Mouse (Mus musculus) kidney, embryonic 15.5 days (tissue): ENCODE data around the gene Slc25a12. TPM values are rescaled to one million over a fixed set of nuclear protein-coding genes. Genes with fewer than 3 reads are reported as not detected.

Source experiments
- ATAC-seq: fragments of 200-750 bp; cut with Nextera tagmentation; replicated peaks from 2 replicates; pipeline ENCODE4 v1.8.0; 2017; ENCODE audit warnings: moderate TSS enrichment; ENCODE audit not compliant: low FRiP score
- H3K27ac ChIP-seq: fragments of 300-500 bp; sonication (generic); 2 replicates; pipeline ENCODE4 v1.5.1; 2015; ENCODE audit warnings: mild to moderate bottlenecking, inconsistent platforms
- H3K27me3 ChIP-seq: fragments of 300-500 bp; sonication (generic); 2 replicates; pipeline ENCODE4 v1.6.1; 2015; ENCODE audit warnings: inconsistent platforms
- H3K36me3 ChIP-seq: fragments of 300-500 bp; sonication (generic); 2 replicates; pipeline ENCODE4 v1.6.1; 2015; ENCODE audit warnings: inconsistent platforms
- H3K4me1 ChIP-seq: fragments of 300-500 bp; sonication (generic); 2 replicates; pipeline ENCODE4 v1.6.1; 2015; ENCODE audit warnings: inconsistent platforms
- H3K4me2 ChIP-seq: fragments of 300-500 bp; sonication (generic); 2 replicates; pipeline ENCODE4 v1.6.1; 2015; ENCODE audit warnings: moderate library complexity, mild to moderate bottlenecking, inconsistent platforms
- H3K4me3 ChIP-seq: fragments of 300-500 bp; sonication (generic); replicated peaks from 2 replicates; pipeline ENCODE4 v1.5.1; 2015; ENCODE audit warnings: mild to moderate bottlenecking, inconsistent platforms
- H3K9ac ChIP-seq: fragments of 300-500 bp; sonication (generic); 2 replicates; pipeline ENCODE4 v1.6.1; 2015; ENCODE audit warnings: mild to moderate bottlenecking, inconsistent platforms
- H3K9me3 ChIP-seq: fragments of 300-500 bp; sonication (generic); replicated peaks from 2 replicates; pipeline ENCODE4 v1.6.1; 2016; ENCODE audit warnings: inconsistent platforms
- WGBS: fragments of 180-500 bp; shearing (Covaris S2); methylation state at CpG from one replicate; pipeline ENCODE4 v1.1.7; 2015; ENCODE audit warnings: mixed read lengths; 5-methylcytosine and 5-hydroxymethylcytosine counted together
- polyA plus RNA-seq: library from polyadenylated mRNA; unstranded; fragments of >200 nt; fragmentation: Nextera tagmentation; extraction: Ambion mirVana; gene quantifications from 2 replicates; pipeline ENCODE4 v1.2.1, GENCODE M21; 2015

Gene Slc25a12
- polyA plus RNA-seq, 1 experiment from 2014 or later = 37.8 TPM

GRCm38 (mm10) chr2:71326766-71327464 lies 40.6 kb downstream of the Slc25a12 start:
- Histone ChIP-seq H3K36me3 (peaks cover 17% of the 10 kb centered on the region), H3K4me1 (0 out of 2 replicates have a peak, but pooled peaks cover 11% of the 10 kb centered on the region), H3K4me3 (no peak overlapping the region), H3K9ac (no peak overlapping the region), H3K27ac (no peak overlapping the region), H3K27me3 (no peaks in the 10 kb centered on the region), H3K4me2 (no peak overlapping the region), H3K9me3 (no peaks in the 10 kb centered on the region)
- no peak for ATAC-seq
- 69% methylated on average over 11 of the region's 11 CpGs for WGBS

DNA sequence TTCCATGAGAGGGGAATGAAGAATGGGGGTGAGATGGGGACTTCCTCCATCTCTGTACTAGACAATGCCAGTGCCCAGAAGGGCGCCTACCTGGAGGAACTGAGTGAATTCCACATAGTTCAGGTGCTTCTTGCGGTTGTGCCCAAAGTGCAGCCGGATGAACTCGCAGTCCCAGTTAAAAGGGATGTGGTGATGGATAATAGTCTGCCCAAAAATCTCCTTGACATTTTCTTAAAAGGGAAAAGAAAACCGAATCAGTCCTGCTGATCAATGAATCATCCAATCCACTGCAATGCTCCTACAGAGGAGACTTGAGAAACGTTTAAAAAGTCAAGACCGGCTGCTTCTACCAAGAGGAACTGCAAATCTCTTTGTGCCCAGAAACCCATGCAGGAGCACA lies 43.7 kb downstream of the Slc25a12 start:
- WGBS = 84% methylated on average over 7 of the region's 7 CpGs
- no peak for ATAC-seq
- no peak overlapping the region for H3K4me2 ChIP-seq

DNA sequence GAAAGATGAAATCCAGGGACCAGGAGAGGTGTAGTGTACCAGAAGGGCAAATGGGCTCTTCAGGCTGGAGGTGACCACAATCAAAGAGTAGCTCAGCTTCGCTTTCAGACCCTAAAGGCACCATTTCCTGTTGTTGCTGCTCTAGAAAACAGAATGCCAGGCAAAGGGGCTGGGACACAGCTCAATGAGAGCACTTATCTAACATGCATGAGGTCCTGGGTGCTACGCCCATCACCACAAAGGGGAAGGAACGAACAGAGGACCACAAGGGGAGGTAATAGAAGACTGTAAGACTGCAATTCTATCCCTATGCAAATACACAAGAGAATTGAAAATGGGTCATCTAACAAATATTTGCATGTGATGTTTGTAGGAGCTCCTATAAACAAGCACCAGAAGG lies 46.1 kb downstream of the Slc25a12 start:
- Histone ChIP-seq H3K4me1 (no peaks in the 10 kb centered on the region), H3K9ac (no peak overlapping the region), H3K36me3 (peaks cover 41% of the 10 kb centered on the region), H3K4me2 (no peak overlapping the region), H3K27me3 (no peaks in the 10 kb centered on the region), H3K4me3 (no peak overlapping the region), H3K27ac (no peak overlapping the region), H3K9me3 (no peaks in the 10 kb centered on the region)
- WGBS = 85% methylated on average over 3 of the region's 3 CpGs
- no peak for ATAC-seq

More for the DNA sequence above, 43.7 kb downstream of the Slc25a12 start:
- H3K4me1 ChIP-seq = 0 out of 2 replicates have a peak, but pooled peaks cover 11% of the 10 kb centered on the region
- H3K27ac ChIP-seq = no peak overlapping the region
- H3K9me3 ChIP-seq = no peaks in the 10 kb centered on the region
- H3K27me3 ChIP-seq = no peaks in the 10 kb centered on the region
- no peak overlapping the region for H3K4me3 ChIP-seq
- H3K36me3 ChIP-seq = peaks cover 30% of the 10 kb centered on the region
- H3K9ac ChIP-seq = no peak overlapping the region

GRCm38 (mm10) chr2:71316116-71316789 lies 51.3 kb downstream of the Slc25a12 start:
- Histone ChIP-seq H3K9me3 (no peaks in the 10 kb centered on the region), H3K27me3 (no peaks in the 10 kb centered on the region), H3K9ac (no peak overlapping the region), H3K4me1 (0 out of 2 replicates have a peak, but pooled peaks cover 5% of the 10 kb centered on the region), H3K27ac (no peak overlapping the region), H3K4me2 (no peak overlapping the region), H3K4me3 (no peak overlapping the region), H3K36me3 (peaks cover 48% of the 10 kb centered on the region)
- no peak for ATAC-seq
- 82% methylated on average over 3 of the region's 3 CpGs for WGBS

GRCm38 (mm10) chr2:71315022-71315421 lies 52.5 kb downstream of the Slc25a12 start:
- Histone ChIP-seq H3K4me2 (peak overlapping the region; percentile 44), H3K27me3 (no peaks in the 10 kb centered on the region), H3K9me3 (no peaks in the 10 kb centered on the region), H3K36me3 (peaks cover 52% of the 10 kb centered on the region), H3K4me1 (0 out of 2 replicates have a peak, but pooled peaks cover 5% of the 10 kb centered on the region), H3K27ac (0 out of 2 replicates have a peak overlapping the region, but pooled peaks have one; percentile 48), H3K9ac (no peak overlapping the region), H3K4me3 (peak overlapping the region; percentile 13; the same call in 1 of the 2 replicates)
- no peak for ATAC-seq
- WGBS = 35% methylated on average over 14 of the region's 14 CpGs

DNA sequence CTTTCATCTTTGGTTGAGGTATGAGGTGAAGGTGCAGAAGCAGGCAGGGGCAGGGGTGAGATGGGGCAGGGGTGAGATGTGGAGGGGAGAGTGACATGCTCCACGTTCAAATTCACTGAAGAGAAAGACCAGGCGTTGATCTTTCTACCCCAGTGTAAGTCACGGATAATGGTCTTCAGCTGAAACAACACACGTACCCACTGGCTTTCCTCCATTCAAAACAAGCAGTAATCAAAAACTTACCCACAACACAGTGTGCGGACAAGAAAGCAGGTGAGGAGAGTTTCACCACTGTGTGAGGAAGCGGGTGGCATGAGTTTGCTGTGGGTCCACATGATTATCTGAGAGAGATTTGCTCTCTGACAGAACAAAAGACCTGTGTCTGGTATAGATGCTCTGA lies 53.5 kb downstream of the Slc25a12 start:
- H3K27ac ChIP-seq = no peak overlapping the region
- peaks cover 49% of the 10 kb centered on the region for H3K36me3 ChIP-seq
- H3K4me1 ChIP-seq = 0 out of 2 replicates have a peak, but pooled peaks cover 5% of the 10 kb centered on the region
- no peaks in the 10 kb centered on the region for H3K9me3 ChIP-seq
- WGBS = 50% methylated on average over 6 of the region's 6 CpGs
- H3K4me3 ChIP-seq = no peak overlapping the region
- ATAC-seq = no peak
- H3K9ac ChIP-seq = no peak overlapping the region
- no peak overlapping the region for H3K4me2 ChIP-seq
- no peaks in the 10 kb centered on the region for H3K27me3 ChIP-seq

- WGBS = 81% methylated on average over 10 of the region's 10 CpGs
- Histone ChIP-seq H3K4me3 (no peak overlapping the region), H3K36me3 (peaks cover 44% of the 10 kb centered on the region), H3K27ac (no peak overlapping the region), H3K9me3 (no peaks in the 10 kb centered on the region), H3K4me2 (no peak overlapping the region), H3K4me1 (0 out of 2 replicates have a peak, but pooled peaks cover 5% of the 10 kb centered on the region), H3K27me3 (no peaks in the 10 kb centered on the region), H3K9ac (no peak overlapping the region)
- no peak for ATAC-seq
Observed at GRCm38 (mm10) chr2:71312067-71312466, 55.5 kb downstream of the Slc25a12 start.

- H3K9ac ChIP-seq = no peak overlapping the region
- peaks cover 9% of the 10 kb centered on the region for H3K4me1 ChIP-seq
- H3K27ac ChIP-seq = no peak overlapping the region
- WGBS = 69% methylated on average over 2 of the region's 2 CpGs
- ATAC-seq = no peak
- H3K4me3 ChIP-seq = no peak overlapping the region
- H3K4me2 ChIP-seq = no peak overlapping the region
- peaks cover 50% of the 10 kb centered on the region for H3K36me3 ChIP-seq
- H3K27me3 ChIP-seq = no peaks in the 10 kb centered on the region
- no peaks in the 10 kb centered on the region for H3K9me3 ChIP-seq
Observed at GRCm38 (mm10) chr2:71309726-71310125, 57.8 kb downstream of the Slc25a12 start.

- Histone ChIP-seq H3K4me3 (no peak overlapping the region), H3K9me3 (no peaks in the 10 kb centered on the region), H3K9ac (no peak overlapping the region), H3K27me3 (no peaks in the 10 kb centered on the region), H3K4me2 (no peak overlapping the region), H3K27ac (no peak overlapping the region), H3K36me3 (peaks cover 30% of the 10 kb centered on the region), H3K4me1 (peaks cover 16% of the 10 kb centered on the region)
- no peak for ATAC-seq
Observed at GRCm38 (mm10) chr2:71306357-71306756, 61.2 kb downstream of the Slc25a12 start.

- no peak; the same call in 1 of the 2 replicates for ATAC-seq
- Histone ChIP-seq H3K4me1 (peaks cover 16% of the 10 kb centered on the region), H3K27ac (no peak overlapping the region), H3K4me3 (no peak overlapping the region), H3K27me3 (no peaks in the 10 kb centered on the region), H3K9me3 (no peaks in the 10 kb centered on the region), H3K4me2 (no peak overlapping the region), H3K36me3 (peaks cover 16% of the 10 kb centered on the region), H3K9ac (no peak overlapping the region)
- WGBS = 44% methylated on average over 3 of the region's 3 CpGs
Observed at GRCm38 (mm10) chr2:71304821-71305220, 62.7 kb downstream of the Slc25a12 start.

DNA sequence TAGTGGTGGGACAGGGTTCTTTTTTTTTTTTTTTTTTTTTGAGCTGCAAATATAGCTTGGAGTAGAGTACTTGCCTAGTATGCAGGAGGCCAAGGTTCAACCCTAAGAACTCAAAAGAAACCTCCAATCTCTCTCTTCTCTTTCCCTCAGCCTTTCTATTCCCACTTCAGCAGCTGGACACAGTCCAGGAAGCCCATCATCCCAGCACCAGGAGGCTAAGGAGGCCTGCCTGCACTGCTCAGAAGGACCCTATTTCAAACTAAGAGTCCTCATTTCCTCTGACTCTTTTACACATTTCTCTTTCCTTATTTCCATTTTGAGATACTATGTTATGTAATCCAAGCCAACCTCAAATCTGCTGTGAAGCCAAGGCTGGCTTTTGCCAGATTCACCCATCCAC lies 64.3 kb downstream of the Slc25a12 start:
- no peak overlapping the region for H3K4me3 ChIP-seq
- no peaks in the 10 kb centered on the region for H3K27me3 ChIP-seq
- no peaks in the 10 kb centered on the region for H3K9me3 ChIP-seq
- H3K36me3 ChIP-seq = peaks cover 12% of the 10 kb centered on the region
- peak; percentile 60; the same call in 1 of the 2 replicates for ATAC-seq
- no peak overlapping the region for H3K9ac ChIP-seq
- H3K27ac ChIP-seq = peak overlapping the region; percentile 51; the same call in 1 of the 2 replicates
- no peak overlapping the region for H3K4me2 ChIP-seq
- peaks cover 19% of the 10 kb centered on the region for H3K4me1 ChIP-seq

GRCm38 (mm10) chr2:71302156-71302663 lies 65.3 kb downstream of the Slc25a12 start:
- no peak overlapping the region for H3K4me2 ChIP-seq
- H3K9me3 ChIP-seq = no peaks in the 10 kb centered on the region
- no peaks in the 10 kb centered on the region for H3K27me3 ChIP-seq
- H3K27ac ChIP-seq = no peak overlapping the region
- H3K4me3 ChIP-seq = no peak overlapping the region
- WGBS = 75% methylated on average over 3 of the region's 3 CpGs
- H3K36me3 ChIP-seq = peaks cover 10% of the 10 kb centered on the region
- no peak for ATAC-seq
- H3K4me1 ChIP-seq = peaks cover 21% of the 10 kb centered on the region
- no peak overlapping the region for H3K9ac ChIP-seq
